Mouse (Mus musculus) liver, embryonic 14 days (tissue): ENCODE data around the gene Erp44. TPM values are rescaled to one million over a fixed set of nuclear protein-coding genes. Genes with fewer than 3 reads are reported as not detected.

Experiments used
- polyA plus RNA-seq: library from polyadenylated mRNA; depleted of rRNA; stranded (reverse); fragments of >200 nt; gene quantifications from 2 replicates; pipeline ENCODE4 v1.2.3, GENCODE M21; 2012; rRNA removed

Erp44 gene
- polyA plus RNA-seq = 15.2 and 17.7 TPM in 2 replicates

GRCm38 (mm10) chr4:48279498-48280134 is at the start of gene Erp44, which contains the start of gene Invs:
Erp44 (minus strand) TSS chr4:48279558.
Invs (plus strand) TSS chr4:48279760.

Other genes starting within 250 kb of the Erp44 start
- gene Nr4a3, start 234.4 kb downstream of the Erp44 start, polyA plus RNA-seq = 0.01 TPM in 1 of 2 replicates, not detected in the other
- 6.5 and 7.4 TPM in 2 replicates for gene Stx17, start 154.6 kb downstream of the Erp44 start, polyA plus RNA-seq
- 0.95 and 1.0 TPM in 2 replicates for gene Invs, start 202 bp upstream of the Erp44 start, polyA plus RNA-seq
- 10.0 and 12.5 TPM in 2 replicates for gene Tex10, start 193.9 kb upstream of the Erp44 start, polyA plus RNA-seq